ENCODE assay signal across 20 mouse cellular contexts in genomic region chr9:41126723-41127122, GRCm38 (mm10).
"Had no signal": no experiment of that assay in that cellular context is flagged by ENCODE, and none has a peak within 500 bp of the region (broad histone marks: within the 10 kb centered on the region; RNA-seq: fewer than 3 reads in every experiment).

No protein-coding gene starts in this region.

- ATAC-seq: forebrain, postnatal 0 days; hindbrain, postnatal 0 days; intestine, embryonic 16.5 days had no signal

- H3K4me3 ChIP-seq: heart, embryonic 12.5 days; hindbrain, embryonic 13.5 days; hindbrain, embryonic 15.5 days; kidney, embryonic 15.5 days; limb, embryonic 13.5 days; limb, embryonic 15.5 days had no signal

- H3K9ac ChIP-seq: forebrain, postnatal 0 days; heart, embryonic 12.5 days; hindbrain, embryonic 13.5 days; hindbrain, embryonic 15.5 days; kidney, embryonic 15.5 days; limb, embryonic 13.5 days; limb, embryonic 15.5 days had no signal

- H3K9me3 ChIP-seq: heart, embryonic 12.5 days; hindbrain, embryonic 13.5 days; hindbrain, embryonic 15.5 days; kidney, embryonic 15.5 days; limb, embryonic 13.5 days; limb, embryonic 15.5 days had no signal

- H3K27ac ChIP-seq: hindbrain, embryonic 13.5 days; hindbrain, embryonic 15.5 days; hindbrain, postnatal 0 days; kidney, embryonic 15.5 days; kidney, postnatal 0 days; limb, embryonic 13.5 days; limb, embryonic 15.5 days had no signal

- H3K4me2 ChIP-seq: heart, embryonic 12.5 days; hindbrain, embryonic 13.5 days; hindbrain, embryonic 15.5 days; kidney, embryonic 15.5 days; limb, embryonic 13.5 days; limb, embryonic 15.5 days had no signal

- H3K27me3 ChIP-seq: heart, embryonic 12.5 days; hindbrain, embryonic 13.5 days; hindbrain, embryonic 15.5 days; kidney, embryonic 15.5 days; limb, embryonic 13.5 days; limb, embryonic 15.5 days had no signal

- H3K36me3 ChIP-seq: heart, embryonic 12.5 days; hindbrain, embryonic 13.5 days; hindbrain, embryonic 15.5 days; kidney, embryonic 15.5 days; limb, embryonic 13.5 days; limb, embryonic 15.5 days had no signal

- DNase-seq: forebrain, postnatal 0 days; gastrocnemius, postnatal 14 days; gastrocnemius, postnatal 36 days; kidney, adult 11 months; kidney, adult 2 months; kidney, adult 9 months; kidney, postnatal 14 days; kidney, postnatal 36 days; layer of hippocampus, adult 9-11 months; layer of hippocampus, postnatal 36 days; left cerebral cortex, postnatal 4 days had no signal
